Mouse (Mus musculus): ENCODE measurements around the gene Hk1.

Hk1 gene

GRCm38 (mm10) chr10:62224231-62224630 is 155.5 kb downstream of the Hk1 start:
- DNase-seq (ENCODE audit: low read depth, low spot score) = no peak

GRCm38 (mm10) chr10:62222777-62223176 is 156.9 kb downstream of the Hk1 start:
- DNase-seq (ENCODE audit: low read depth, low spot score) = no peak

- DNase-seq (ENCODE audit: low read depth, low spot score) = no peak
These were observed 158.1 kb downstream of the Hk1 start for GRCm38 (mm10) chr10:62221647-62222046.

- DNase-seq (ENCODE audit: low read depth, low spot score) = no peak
These were observed 158.8 kb downstream of the Hk1 start for GRCm38 (mm10) chr10:62220732-62221514.
